Mouse (Mus musculus): ENCODE results near the gene Bcas1. TPM values are rescaled to one million over a fixed set of nuclear protein-coding genes. Genes with fewer than 3 reads are reported as not detected.

The Bcas1 gene
- polyA plus RNA-seq, 1 experiment from 2014 or later = 2.0 TPM

DNA sequence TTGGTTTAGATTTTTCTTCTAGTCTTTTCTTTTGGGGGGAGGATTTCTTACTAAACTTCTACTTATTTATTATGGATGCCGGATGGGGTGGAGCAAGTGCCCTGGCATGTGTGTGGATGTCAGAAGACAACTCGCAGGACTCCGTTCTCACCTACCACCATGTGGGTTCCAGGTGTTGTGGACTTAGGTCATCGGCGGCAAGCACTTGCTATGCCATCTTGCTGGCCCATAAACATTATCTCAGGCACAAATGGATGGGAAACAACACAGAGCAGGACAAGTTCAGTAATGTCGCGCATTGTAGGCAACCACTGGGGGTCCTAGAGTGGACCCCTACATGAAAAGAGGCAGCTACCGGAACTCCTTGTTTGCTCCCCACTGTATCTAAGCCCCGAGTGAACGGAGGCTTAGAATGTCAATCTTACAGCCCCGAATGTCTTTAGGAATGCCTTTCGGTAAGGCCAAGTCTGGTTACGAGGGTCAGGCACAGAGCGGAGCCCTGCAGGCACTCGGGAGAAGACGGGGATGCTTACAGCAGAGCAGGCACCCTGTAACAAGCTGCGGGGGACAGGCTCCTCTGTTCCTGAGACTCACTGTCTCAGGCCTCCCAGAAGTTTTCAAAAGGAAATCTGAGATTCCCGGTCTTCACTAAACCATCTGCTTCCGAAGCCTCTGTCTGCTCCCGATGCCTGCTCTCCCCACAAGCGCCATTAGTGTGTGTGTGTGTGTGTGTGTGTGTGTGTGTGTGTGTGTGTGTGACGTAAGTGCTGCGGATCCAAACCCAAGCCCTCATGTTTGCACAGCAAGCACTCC, 16.8 kb downstream of the Bcas1 start:
- Histone ChIP-seq H3K27ac (replicated peaks) (no peak overlapping the region), H3K4me2 (replicated peaks) (peak overlapping the region; percentile 15), H3K36me3 (no peaks in the 10 kb centered on the region), H3K9me3 (no peaks in the 10 kb centered on the region), H3K27me3 (peaks cover 21% of the 10 kb centered on the region; the same call in 1 of the 2 replicates), H3K9ac (replicated peaks) (no peak overlapping the region), H3K4me3 (peak overlapping the region; percentile 19), H3K4me1 (peaks cover 15% of the 10 kb centered on the region)
- WGBS = 40% methylated on average over 23 of the region's 23 CpGs
- 0 out of 2 replicates have a peak, but pooled peaks have one; percentile 16 for ATAC-seq (replicated peaks)

DNA sequence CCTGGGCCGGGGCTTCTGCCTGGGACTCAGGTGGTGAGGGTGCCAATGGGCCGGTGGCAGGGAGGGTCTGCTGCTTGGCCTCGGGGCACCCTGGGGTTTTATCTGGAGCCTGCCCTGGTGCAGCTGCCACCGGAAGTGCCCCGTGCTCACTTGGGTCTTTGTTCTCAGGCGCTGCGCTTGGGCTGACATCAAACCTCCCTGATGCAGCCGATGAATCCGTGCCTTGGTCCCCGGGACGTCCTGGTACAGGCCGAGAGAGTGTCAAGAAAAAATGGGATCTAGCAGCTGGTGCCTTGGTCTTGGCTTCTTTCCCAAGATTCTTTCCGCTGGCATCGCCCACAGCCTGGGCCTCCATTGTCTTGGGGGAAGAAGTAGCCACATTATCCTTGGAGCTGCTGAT, 21.2 kb downstream of the Bcas1 start:
- no peak for ATAC-seq (replicated peaks)
- H3K27ac ChIP-seq (replicated peaks) = no peak overlapping the region

DNA sequence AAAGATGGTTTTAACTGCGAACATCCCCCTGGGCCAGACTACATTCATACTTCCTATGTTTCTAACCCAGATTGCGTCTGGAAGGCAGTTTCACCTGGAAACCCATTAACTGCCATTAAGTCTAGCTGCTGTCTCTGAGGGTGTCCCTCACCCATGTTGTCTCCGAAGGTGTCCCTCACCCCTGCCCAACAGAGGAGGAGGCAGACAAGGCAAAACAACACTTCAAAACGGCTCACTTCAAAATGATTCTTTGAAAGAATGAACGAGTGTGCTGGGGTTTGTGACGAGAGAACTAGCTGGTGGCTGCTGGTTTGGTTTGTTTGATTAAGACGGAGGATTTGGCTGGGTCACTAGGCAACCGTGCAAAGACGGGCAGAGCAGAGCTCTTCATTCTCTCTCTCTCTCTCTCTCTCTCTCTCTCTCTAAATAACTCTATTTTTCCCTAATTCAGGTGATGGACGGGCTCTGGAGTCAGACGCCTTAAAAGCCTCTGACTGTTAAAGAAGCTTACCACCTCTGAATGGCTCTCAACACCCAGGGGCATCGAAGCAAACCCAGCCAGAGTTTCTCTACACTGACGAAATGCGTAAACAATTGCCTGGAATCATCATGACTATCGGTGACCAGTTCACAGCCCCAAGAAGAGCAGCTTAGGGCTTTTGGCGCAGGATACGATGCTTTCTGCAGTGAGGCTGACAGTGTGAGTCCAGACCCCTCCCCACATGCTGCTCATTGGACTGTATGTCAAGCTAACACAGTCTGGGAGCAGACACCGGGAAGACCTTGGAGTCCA, 22.7 kb downstream of the Bcas1 start:
- Histone ChIP-seq H3K4me1 (peaks cover 37% of the 10 kb centered on the region), H3K9ac (replicated peaks) (no peak overlapping the region), H3K4me3 (no peak overlapping the region), H3K36me3 (no peaks in the 10 kb centered on the region), H3K27me3 (peaks cover 6% of the 10 kb centered on the region; the same call in 1 of the 2 replicates), H3K4me2 (replicated peaks) (0 out of 2 replicates have a peak overlapping the region, but pooled peaks have one; percentile 3), H3K27ac (replicated peaks) (no peak overlapping the region), H3K9me3 (no peaks in the 10 kb centered on the region)
- ATAC-seq (replicated peaks) = no peak
- WGBS = 19% methylated on average over 18 of the region's 18 CpGs

More for the DNA sequence above, 21.2 kb downstream of the Bcas1 start:
- no peak overlapping the region for H3K4me2 ChIP-seq (replicated peaks)
- WGBS = 39% methylated on average over 14 of the region's 14 CpGs
- H3K36me3 ChIP-seq = no peaks in the 10 kb centered on the region
- peaks cover 27% of the 10 kb centered on the region for H3K4me1 ChIP-seq
- no peaks in the 10 kb centered on the region for H3K9me3 ChIP-seq
- H3K9ac ChIP-seq (replicated peaks) = no peak overlapping the region
- H3K4me3 ChIP-seq = no peak overlapping the region
- H3K27me3 ChIP-seq = peaks cover 11% of the 10 kb centered on the region; the same call in 1 of the 2 replicates

DNA sequence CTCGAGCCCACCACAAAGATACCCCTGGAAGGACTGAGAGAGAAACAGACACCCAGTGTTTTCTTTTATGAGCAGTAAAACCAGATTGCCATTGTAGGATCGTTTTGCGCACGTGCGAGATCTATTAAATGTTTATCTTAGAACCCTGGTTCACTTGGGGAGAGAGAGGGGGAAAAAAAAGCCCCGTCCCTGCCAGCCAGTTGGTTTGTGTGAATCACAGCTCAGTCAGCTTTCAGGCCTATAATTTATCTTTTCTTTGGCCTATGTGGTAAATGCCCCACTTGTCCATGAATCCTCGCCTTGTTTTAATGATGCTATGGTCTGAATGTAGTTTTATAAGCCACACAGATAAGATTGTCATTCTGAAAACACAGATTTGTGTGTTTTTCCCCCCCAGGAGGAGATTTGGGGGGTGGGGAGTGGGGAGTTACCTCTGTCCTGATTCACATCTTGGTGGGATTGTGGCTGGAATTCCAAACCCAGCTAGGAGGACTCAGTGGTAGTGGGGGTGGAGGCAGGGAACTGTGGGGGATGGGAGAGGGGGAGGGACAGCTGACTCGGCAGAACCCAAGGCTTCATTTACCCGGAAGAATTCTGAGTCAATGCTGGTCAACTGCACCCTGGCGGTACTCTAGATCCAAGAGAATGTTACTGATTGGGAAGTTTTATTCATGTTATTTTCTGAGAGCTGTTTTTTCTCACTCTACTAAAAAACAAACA, 23.8 kb downstream of the Bcas1 start:
- H3K27ac ChIP-seq (replicated peaks) = no peak overlapping the region
- WGBS = 39% methylated on average over 10 of the region's 10 CpGs
- peaks cover 37% of the 10 kb centered on the region for H3K4me1 ChIP-seq

DNA sequence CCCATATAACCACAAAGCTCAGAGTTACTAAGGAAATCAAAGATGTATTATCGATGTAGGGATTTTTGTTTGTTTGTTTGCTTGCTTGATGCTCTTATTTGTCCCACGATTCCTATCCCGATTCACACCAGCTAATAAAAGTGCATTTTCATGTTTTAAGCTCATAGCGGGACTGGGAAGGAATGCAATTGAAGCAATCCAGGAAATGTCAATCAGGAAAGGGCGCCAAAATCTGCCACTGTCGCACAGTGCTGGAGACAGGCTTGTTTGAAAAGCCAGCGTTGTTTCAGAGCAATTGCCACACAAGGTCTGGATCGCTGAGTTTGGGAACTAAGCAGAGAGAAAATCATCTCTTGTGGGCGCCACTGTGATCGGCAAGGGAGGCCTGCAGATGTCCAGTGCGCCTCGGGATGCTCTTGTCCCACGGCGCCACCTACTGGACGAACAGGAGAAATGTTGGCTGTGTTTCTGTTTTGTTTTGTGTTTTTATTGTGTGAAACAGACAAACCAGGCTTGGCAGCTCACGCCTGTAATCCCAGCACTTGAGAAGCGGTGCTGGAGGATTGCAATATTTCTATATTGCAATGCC, 26.3 kb downstream of the Bcas1 start:
- peaks cover 34% of the 10 kb centered on the region for H3K4me1 ChIP-seq
- H3K4me3 ChIP-seq = peak overlapping the region; percentile 28
- H3K9ac ChIP-seq (replicated peaks) = peak overlapping the region; percentile 25
- peak overlapping the region; percentile 53 for H3K27ac ChIP-seq (replicated peaks)
- H3K9me3 ChIP-seq = no peaks in the 10 kb centered on the region
- no peaks in the 10 kb centered on the region for H3K27me3 ChIP-seq
- WGBS = under 1% methylated on average over 17 of the region's 17 CpGs
- H3K4me2 ChIP-seq (replicated peaks) = peak overlapping the region; percentile 48
- peak; percentile 62 for ATAC-seq (replicated peaks)
- H3K36me3 ChIP-seq = no peaks in the 10 kb centered on the region

More for the DNA sequence above, 23.8 kb downstream of the Bcas1 start:
- H3K9me3 ChIP-seq = no peaks in the 10 kb centered on the region
- H3K27me3 ChIP-seq = no peaks in the 10 kb centered on the region
- H3K4me2 ChIP-seq (replicated peaks) = no peak overlapping the region
- no peak for ATAC-seq (replicated peaks)
- H3K4me3 ChIP-seq = no peak overlapping the region
- no peak overlapping the region for H3K9ac ChIP-seq (replicated peaks)
- no peaks in the 10 kb centered on the region for H3K36me3 ChIP-seq

DNA sequence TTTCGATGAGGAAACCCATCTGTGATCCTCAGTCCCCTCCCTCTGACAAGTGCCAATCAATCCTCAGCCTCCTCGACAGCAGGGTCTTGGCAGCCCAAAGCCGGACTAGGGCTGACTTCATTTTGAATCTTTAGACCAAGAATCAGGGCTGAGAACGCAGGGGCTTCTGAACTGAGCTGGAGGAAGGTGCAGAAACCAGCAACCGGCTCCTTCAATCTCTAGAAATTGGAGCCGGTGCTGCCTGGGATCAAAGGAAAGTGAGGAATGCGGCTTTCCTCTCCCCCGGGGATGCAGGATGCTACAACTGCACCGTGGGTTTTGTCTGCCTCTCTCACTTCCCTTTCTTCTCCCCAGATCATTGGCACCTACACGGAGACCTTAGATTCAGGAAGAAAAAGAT, 27.0 kb downstream of the Bcas1 start:
- Histone ChIP-seq H3K36me3 (no peaks in the 10 kb centered on the region), H3K27ac (replicated peaks) (peak overlapping the region; percentile 53; the same call in 1 of the 2 replicates), H3K9me3 (no peaks in the 10 kb centered on the region), H3K27me3 (no peaks in the 10 kb centered on the region), H3K4me1 (peaks cover 31% of the 10 kb centered on the region), H3K4me3 (peak overlapping the region; percentile 28), H3K9ac (replicated peaks) (peak overlapping the region; percentile 25), H3K4me2 (replicated peaks) (peak overlapping the region; percentile 48)
- no peak for ATAC-seq (replicated peaks)
- 5% methylated on average over 10 of the region's 10 CpGs for WGBS

DNA sequence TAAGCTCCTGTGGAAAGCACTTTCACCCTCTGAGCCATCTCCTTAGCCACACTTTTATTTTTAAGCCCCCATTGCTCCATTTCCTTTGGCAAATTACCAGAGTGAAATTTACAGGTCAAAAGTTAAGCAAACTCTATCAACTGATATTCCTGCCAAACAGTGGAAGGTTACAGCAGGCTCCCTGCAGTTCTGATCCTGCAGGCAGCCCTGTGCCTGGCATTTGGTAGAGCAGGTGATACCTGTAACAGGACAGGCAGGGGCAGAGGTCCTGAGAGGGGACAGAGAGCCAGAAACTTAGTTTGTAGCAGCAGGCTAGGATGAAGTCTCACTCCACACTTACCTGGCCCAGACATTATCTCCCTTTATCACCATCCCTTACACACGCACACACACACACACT, 35.7 kb downstream of the Bcas1 start:
- no peaks in the 10 kb centered on the region for H3K9me3 ChIP-seq
- H3K4me1 ChIP-seq = no peaks in the 10 kb centered on the region

DNA sequence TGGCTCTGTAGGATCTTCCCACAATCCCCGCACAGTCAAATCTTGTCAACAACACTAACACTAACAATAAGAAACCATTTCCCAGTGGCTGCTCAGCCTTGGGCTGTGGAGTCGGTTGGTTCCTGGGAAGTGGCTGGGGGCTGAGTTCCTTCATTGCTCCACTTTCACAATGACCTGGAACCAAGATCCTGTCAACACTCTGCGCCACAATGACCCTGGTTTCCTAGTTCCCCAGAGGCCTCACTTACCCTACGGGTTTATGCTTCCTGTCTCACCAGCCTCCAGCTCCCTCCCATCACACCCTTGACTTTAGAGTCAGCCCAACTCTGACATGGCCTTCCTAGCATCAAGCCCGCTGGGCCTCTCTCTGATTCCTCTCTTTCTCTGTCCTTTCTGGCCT, 39.3 kb downstream of the Bcas1 start:
- H3K27me3 ChIP-seq = no peaks in the 10 kb centered on the region
- no peaks in the 10 kb centered on the region for H3K4me1 ChIP-seq
- H3K4me2 ChIP-seq (replicated peaks) = no peak overlapping the region
- no peak overlapping the region for H3K4me3 ChIP-seq
- no peaks in the 10 kb centered on the region for H3K9me3 ChIP-seq
- no peak for ATAC-seq (replicated peaks)
- no peak overlapping the region for H3K9ac ChIP-seq (replicated peaks)
- no peak overlapping the region for H3K27ac ChIP-seq (replicated peaks)
- no peaks in the 10 kb centered on the region for H3K36me3 ChIP-seq
- WGBS = 85% methylated on average over 5 of the region's 5 CpGs

More for the DNA sequence above, 35.7 kb downstream of the Bcas1 start:
- no peak overlapping the region for H3K4me2 ChIP-seq (replicated peaks)
- ATAC-seq (replicated peaks) = no peak
- H3K9ac ChIP-seq (replicated peaks) = no peak overlapping the region
- H3K27me3 ChIP-seq = no peaks in the 10 kb centered on the region
- WGBS = 86% methylated on average over 1 of the region's 1 CpGs
- no peak overlapping the region for H3K4me3 ChIP-seq
- no peaks in the 10 kb centered on the region for H3K36me3 ChIP-seq
- no peak overlapping the region for H3K27ac ChIP-seq (replicated peaks)

DNA sequence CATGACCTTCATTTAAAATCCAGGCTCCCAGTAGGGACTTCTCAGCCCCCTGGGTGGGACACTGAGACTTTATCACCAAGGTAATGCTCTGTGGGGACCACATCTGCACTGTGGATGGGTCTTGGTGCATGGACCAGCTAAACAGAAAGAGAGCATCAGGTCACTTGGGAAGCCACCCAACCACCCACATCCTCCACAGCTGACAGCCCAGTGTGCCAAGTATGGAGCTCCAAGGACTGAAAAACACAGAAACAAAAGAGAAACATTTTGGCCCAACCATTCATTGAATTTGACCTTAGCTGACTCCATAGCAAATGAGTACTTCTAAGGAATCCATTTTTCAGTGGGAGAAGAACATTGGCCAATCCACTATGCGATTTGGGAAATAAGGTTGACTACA, 42.1 kb downstream of the Bcas1 start:
- Histone ChIP-seq H3K9me3 (no peaks in the 10 kb centered on the region), H3K4me1 (no peaks in the 10 kb centered on the region), H3K36me3 (no peaks in the 10 kb centered on the region), H3K27ac (replicated peaks) (no peak overlapping the region), H3K4me3 (no peak overlapping the region), H3K9ac (replicated peaks) (no peak overlapping the region), H3K27me3 (no peaks in the 10 kb centered on the region), H3K4me2 (replicated peaks) (no peak overlapping the region)
- 94% methylated on average over 1 of the region's 1 CpGs for WGBS
- ATAC-seq (replicated peaks) = no peak

DNA sequence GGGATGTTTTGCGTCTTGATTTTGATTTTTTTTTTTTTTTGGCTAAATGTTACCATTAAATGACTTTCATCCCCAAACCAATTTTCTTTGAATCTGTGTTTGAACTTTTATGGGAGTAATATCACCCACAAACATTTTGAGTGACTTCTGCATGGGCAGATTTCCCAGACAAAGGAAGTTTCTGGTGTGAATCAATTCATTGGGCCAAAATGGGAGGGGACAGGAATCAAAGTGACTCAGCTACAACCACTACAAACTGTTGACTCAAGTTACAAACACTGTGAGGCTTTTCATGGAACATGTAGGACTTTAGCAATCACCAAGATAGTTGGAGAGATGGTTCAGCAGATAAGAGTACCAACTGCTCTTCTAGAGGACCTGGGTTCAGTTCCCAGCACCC, 42.9 kb downstream of the Bcas1 start:
- no peaks in the 10 kb centered on the region for H3K27me3 ChIP-seq
- WGBS = 85% methylated on average over 1 of the region's 1 CpGs
- no peak overlapping the region for H3K4me3 ChIP-seq
- no peaks in the 10 kb centered on the region for H3K9me3 ChIP-seq
- ATAC-seq (replicated peaks) = no peak
- no peak overlapping the region for H3K27ac ChIP-seq (replicated peaks)
- no peaks in the 10 kb centered on the region for H3K4me1 ChIP-seq
- H3K9ac ChIP-seq (replicated peaks) = no peak overlapping the region
- H3K36me3 ChIP-seq = no peaks in the 10 kb centered on the region
- no peak overlapping the region for H3K4me2 ChIP-seq (replicated peaks)

DNA sequence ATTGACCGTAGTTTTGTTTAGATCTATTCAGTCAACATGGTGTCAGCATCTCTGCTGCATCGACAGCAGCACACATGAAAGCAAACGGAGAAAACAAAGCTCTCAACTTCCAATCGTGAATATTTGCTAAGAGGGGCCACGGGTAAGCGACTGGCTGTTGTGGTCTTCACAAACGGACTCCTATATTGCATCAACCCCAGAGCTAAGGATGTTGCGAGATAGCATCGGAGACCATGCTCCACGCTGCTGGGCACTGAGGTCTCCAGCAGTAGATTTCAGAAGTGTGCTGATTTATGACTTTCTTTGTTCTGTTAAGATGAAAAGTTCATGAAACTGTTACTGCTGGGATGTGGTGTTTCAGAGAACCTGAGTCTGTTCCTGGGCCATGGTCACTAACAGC, 54.3 kb downstream of the Bcas1 start:
- ATAC-seq (replicated peaks) = no peak
- H3K4me2 ChIP-seq (replicated peaks) = no peak overlapping the region
- no peak overlapping the region for H3K27ac ChIP-seq (replicated peaks)
- no peaks in the 10 kb centered on the region for H3K27me3 ChIP-seq
- H3K4me3 ChIP-seq = no peak overlapping the region
- no peaks in the 10 kb centered on the region for H3K4me1 ChIP-seq
- H3K36me3 ChIP-seq = no peaks in the 10 kb centered on the region
- H3K9me3 ChIP-seq = no peaks in the 10 kb centered on the region
- WGBS = 93% methylated on average over 10 of the region's 10 CpGs
- no peak overlapping the region for H3K9ac ChIP-seq (replicated peaks)

Measured in forebrain, embryonic 15.5 days (tissue).